Mouse (Mus musculus) layer of hippocampus, postnatal 25 days (tissue): ENCODE measurements at regions not wholly inside any gene's neighbourhood (a gene's known extent, or its start where the extent isn't known, plus 50 kb on each side); places are given as distances from the start of the nearest gene placed in this dataset.
"Not testable (repeated sequence)": the region's sequence is repeated elsewhere in the genome, so short reads cannot be mapped to it uniquely, and the experiment has no call there.

Source experiments
- DNase-seq, 2 experiments: peaks; one replicate each; pipeline ENCODE4 v3.0.0; 2022; ENCODE audit warnings: mixed read lengths in 2 of 2, low spot score in 1 of 2; ENCODE audit errors: extremely low spot score in 1 of 2

- DNase-seq: no peak
Observed at GRCm38 (mm10) chr4:6600766-6601367, 1638.0 kb downstream of the Car8 start.

GRCm38 (mm10) chr4:6596321-6596720, 1642.5 kb downstream of the Car8 start:
- no peak for DNase-seq

DNA sequence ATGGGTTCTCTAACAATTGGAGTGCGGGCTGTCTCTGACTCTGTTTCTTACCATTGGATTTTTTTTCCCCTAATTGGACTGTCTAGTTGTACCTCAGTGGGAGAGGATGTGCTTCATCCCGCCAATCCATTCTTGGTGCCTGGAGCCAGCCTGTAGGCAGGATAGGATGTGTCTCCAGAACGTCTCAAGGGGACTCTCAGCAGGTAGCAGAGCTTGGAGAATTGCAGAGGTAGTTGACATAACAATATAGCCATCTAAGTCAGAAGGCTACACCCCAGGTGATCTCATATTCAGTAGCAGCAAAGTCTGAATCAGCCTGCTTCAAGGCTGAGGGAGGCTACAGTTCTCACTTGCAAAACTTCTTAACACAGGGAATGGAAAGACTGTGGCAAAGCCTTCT, 1646.0 kb downstream of the Car8 start:
- DNase-seq: not testable (repeated sequence)

DNA sequence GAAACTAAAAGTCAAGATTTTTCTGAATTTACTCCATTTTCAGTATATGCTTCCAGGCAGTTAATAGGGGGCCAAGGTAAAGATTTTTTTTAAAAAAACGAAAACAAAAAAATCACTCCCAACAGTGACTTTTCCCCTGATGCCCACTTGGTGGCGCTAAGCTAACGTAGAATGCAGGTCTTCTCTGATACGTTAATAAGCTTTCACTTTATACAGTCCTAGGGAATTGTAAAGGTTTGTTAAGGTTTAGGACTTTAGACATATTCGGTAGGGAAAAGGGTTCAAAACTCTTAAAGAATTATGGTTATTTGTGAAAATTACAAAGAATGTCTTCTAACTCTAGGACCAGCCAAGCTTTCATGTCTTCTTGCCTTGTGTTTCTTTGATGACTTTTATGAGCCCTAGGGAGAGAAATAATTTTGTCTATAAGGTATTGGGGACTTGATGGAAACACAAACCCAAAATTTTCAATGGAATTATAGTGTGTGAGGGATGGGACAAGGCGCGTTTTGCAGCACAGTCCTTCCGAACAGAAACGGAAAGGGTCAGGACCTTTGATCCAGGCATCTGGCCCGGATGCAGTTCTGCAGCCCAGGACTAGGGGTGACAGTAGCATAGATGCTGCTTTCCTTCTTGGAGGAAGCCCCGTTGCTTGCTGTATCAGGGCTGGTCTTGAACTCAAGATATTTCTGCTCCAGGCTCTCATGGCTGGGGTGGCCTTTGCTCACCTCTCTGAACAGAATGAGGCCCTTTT, 1677.1 kb downstream of the Car8 start:
- peak in 1 of 2 experiments; percentile 56 for DNase-seq

GRCm38 (mm10) chr4:6539626-6540025, 1699.2 kb downstream of the Car8 start:
- DNase-seq: no peak

DNA sequence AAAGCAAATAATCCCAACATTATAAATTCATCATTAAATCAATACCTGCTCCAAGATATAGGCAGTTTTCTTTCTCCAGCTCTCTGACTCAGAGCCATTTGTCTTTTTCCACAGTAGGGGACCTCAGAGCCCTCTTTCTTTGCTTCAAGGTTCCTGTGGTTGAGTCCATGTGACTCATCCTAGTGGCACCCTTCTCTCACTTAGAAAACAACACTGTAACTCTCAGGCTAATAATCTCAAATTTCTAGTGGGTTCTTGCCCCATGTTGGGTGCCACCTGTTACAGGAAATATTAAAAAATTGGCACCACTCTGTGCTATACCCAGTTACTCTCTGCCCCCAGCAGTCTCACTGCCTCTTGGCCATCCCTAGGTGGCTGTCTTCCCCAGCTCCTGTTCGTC, 1706.4 kb downstream of the Car8 start:
- no peak for DNase-seq

- no peak for DNase-seq
Observed at GRCm38 (mm10) chr4:6517626-6518025, 1721.2 kb downstream of the Car8 start.

DNA sequence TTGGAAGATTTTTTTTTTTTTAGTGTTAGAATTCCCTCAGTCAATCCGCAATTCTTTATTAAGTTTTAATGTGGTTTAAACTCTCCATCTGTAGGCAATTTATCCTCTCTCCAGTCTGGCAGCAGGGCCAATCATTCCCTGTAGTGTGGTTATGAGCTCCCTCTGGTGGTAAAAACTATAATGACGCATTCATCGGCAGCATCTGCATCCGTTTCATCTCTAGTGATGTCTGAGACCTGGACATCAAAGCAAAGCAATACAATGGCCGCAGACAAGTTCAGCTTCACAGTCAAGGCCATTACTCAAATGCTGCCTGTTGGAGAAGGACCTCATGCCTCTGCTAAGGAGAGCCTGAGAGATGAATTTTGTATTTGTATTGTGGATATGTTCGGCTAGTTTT, 1721.7 kb upstream of the Impad1 start:
- DNase-seq: peak; percentile 36 to 61

GRCm38 (mm10) chr4:6513635-6514034, 1720.5 kb upstream of the Impad1 start:
- DNase-seq: no peak

DNA sequence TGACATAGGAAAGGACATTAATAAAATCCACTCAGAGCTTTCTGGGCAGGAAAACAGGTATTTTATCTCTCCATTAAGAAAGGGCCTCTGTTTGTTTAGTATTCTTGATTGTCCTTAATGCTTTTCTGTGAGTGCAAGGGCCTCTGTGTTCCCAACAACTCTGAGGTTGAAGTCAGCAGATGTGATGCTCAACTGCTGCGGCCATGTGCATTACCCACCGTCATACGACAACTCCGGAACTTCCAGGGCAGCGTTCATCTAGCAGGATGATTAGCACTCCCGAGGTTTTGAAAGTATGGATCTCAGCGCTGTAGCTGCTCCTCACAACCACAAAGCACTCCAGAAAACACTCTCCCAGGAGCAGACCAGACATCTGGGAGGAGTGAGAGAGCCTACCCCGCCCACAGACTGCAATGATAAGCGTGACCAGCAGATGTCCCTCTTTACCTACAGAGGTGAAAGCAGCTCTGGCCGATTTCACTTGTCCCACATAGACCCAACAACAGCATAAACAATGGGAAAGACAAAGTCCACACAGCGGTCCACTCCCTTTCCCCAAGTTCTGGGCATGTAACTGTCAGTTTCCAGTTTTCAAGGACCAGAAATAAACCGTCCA, 1719.7 kb upstream of the Impad1 start:
- DNase-seq: peak; percentile 61 to 84

DNA sequence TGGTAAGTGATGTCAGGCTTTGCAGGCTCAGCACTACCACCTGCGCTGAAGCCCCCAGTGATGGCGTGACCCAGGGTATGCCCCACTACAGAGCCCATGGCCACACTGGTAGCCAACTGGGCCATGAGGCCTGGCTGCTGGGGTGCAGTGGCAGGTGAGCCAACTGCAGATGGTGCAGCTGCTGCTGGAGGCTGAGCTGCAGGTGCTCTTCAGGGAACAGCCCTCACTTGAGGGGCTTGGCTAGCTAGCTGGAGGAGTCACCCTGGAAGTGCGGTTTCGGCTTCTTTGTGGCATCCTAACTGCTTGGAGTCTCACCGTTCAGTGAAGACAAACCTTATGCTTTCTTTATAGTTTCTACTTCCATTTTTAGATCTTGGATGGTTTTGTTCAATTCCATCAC, 1714.9 kb upstream of the Impad1 start:
- DNase-seq: no peak
